Mouse (Mus musculus) fibroblast of lung, adult 2 months (primary cell): ENCODE measurements around the gene Unc5c.

Source experiments
- DNase-seq: peaks from one replicate; pipeline ENCODE4 v3.0.0-alpha.2; 2011; ENCODE audit warnings: low read depth

Gene Unc5c

GRCm38 (mm10) chr3:141597974-141598373 lies 133.0 kb downstream of the Unc5c start:
- DNase-seq, result no peak

- DNase-seq, result no peak
These were observed 133.9 kb downstream of the Unc5c start for GRCm38 (mm10) chr3:141598936-141599335.

- no peak for DNase-seq
These were observed 136.1 kb downstream of the Unc5c start for GRCm38 (mm10) chr3:141601072-141601549.

- DNase-seq, result peak; percentile 19
These were observed 151.7 kb downstream of the Unc5c start for GRCm38 (mm10) chr3:141616718-141617117.

- peak; percentile 14 for DNase-seq
These were observed 153.7 kb downstream of the Unc5c start for GRCm38 (mm10) chr3:141618675-141619074.

GRCm38 (mm10) chr3:141621496-141621895 lies 156.5 kb downstream of the Unc5c start:
- DNase-seq, result no peak

GRCm38 (mm10) chr3:141626935-141627638 lies 162.1 kb downstream of the Unc5c start:
- no peak for DNase-seq

GRCm38 (mm10) chr3:141627639-141627977 lies 162.6 kb downstream of the Unc5c start:
- DNase-seq, result no peak

- no peak for DNase-seq
These were observed 164.4 kb downstream of the Unc5c start for GRCm38 (mm10) chr3:141629431-141629830.

GRCm38 (mm10) chr3:141637900-141638299 lies 172.9 kb downstream of the Unc5c start:
- DNase-seq, result no peak

GRCm38 (mm10) chr3:141644264-141644663 lies 179.2 kb downstream of the Unc5c start:
- DNase-seq, result no peak

- no peak for DNase-seq
These were observed 181.6 kb downstream of the Unc5c start for GRCm38 (mm10) chr3:141646588-141646987.

- no peak for DNase-seq
These were observed 185.6 kb downstream of the Unc5c start for GRCm38 (mm10) chr3:141650658-141651057.

- DNase-seq, result peak; percentile 17
These were observed 188.9 kb downstream of the Unc5c start for GRCm38 (mm10) chr3:141653915-141654314.

GRCm38 (mm10) chr3:141659041-141659789 lies 194.2 kb downstream of the Unc5c start:
- DNase-seq, result peak; percentile 5

- DNase-seq, result no peak
These were observed 195.3 kb downstream of the Unc5c start for GRCm38 (mm10) chr3:141660065-141661062.

GRCm38 (mm10) chr3:141689113-141689512 lies 224.1 kb downstream of the Unc5c start:
- DNase-seq, result no peak

- DNase-seq, result peak; percentile 46
These were observed 225.7 kb downstream of the Unc5c start for GRCm38 (mm10) chr3:141690676-141691075.

- DNase-seq, result no peak
These were observed 226.4 kb downstream of the Unc5c start for GRCm38 (mm10) chr3:141691418-141691817.

- DNase-seq, result no peak
These were observed 226.8 kb downstream of the Unc5c start for GRCm38 (mm10) chr3:141691846-141692245.

GRCm38 (mm10) chr3:141699177-141699576 lies 234.2 kb downstream of the Unc5c start:
- no peak for DNase-seq

- DNase-seq, result no peak
These were observed 236.4 kb downstream of the Unc5c start for GRCm38 (mm10) chr3:141701381-141701909.
